ENCODE assay signal across 8 mouse cellular contexts in genomic region chr6:54039357-54039804, GRCm38 (mm10). TPM values are rescaled to one million over a fixed set of nuclear protein-coding genes. Genes with fewer than 3 reads are reported as not detected.
DNase-seq lines count a peak whose midpoint lies in the region; ATAC-seq and TF ChIP-seq lines count a peak whose summit lies in the region.

TSS of gene Chn2 (plus strand) at chr6:54039554.

- TF ChIP-seq CTCF in liver, adult 2 months (IDR thresholded peaks at IDR 0.05; ENCODE audit: low read depth, low read length): no peak
- no peak for TF ChIP-seq CTCF in midbrain, postnatal 0 days (IDR thresholded peaks at IDR 0.05)
- no peak for TF ChIP-seq CTCF in testis, adult 2 months (IDR thresholded peaks at IDR 0.05; ENCODE audit: control insufficient read depth, insufficient read depth, insufficient replicate concordance, low read depth, low read length)

- WGBS in embryonic facial prominence, embryonic 14.5 days: 0% methylated on average over 9 of the region's 43 CpGs
- WGBS in heart, embryonic 12.5 days: under 1% methylated on average over 37 of the region's 43 CpGs
- 0% methylated on average over 29 of the region's 43 CpGs for WGBS in kidney, embryonic 14.5 days
- under 1% methylated on average over 43 of the region's 43 CpGs for WGBS in liver, adult 2 months
- WGBS in midbrain, postnatal 0 days: 1% methylated on average over 37 of the region's 43 CpGs

- peak; percentile 77 for ATAC-seq in embryonic facial prominence, embryonic 14.5 days (ENCODE audit: low read depth)
- peak; percentile 71 for ATAC-seq in heart, embryonic 12.5 days (ENCODE audit: insufficient number of reproducible peaks, low FRiP score)
- ATAC-seq in kidney, embryonic 14.5 days (ENCODE audit: low FRiP score, low TSS enrichment): peak; percentile 72
- ATAC-seq in midbrain, postnatal 0 days (ENCODE audit: low FRiP score): peak; percentile 80

- H3K27ac ChIP-seq in embryonic facial prominence, embryonic 14.5 days (replicated peaks; ENCODE audit: low read depth, low read length): peak within 1 kb of the TSS; percentile 80
- peak within 1 kb of the TSS; percentile 59 for H3K27ac ChIP-seq in heart, embryonic 12.5 days (ENCODE audit: poor library complexity, severe bottlenecking)
- peak within 1 kb of the TSS; percentile 73; the same call in 1 of the 2 replicates for H3K27ac ChIP-seq in kidney, embryonic 14.5 days (ENCODE audit: low read depth, low read length)
- peak within 1 kb of the TSS; percentile 89 for H3K27ac ChIP-seq in liver, adult 2 months (replicated peaks; ENCODE audit: insufficient read depth, low read depth, low read length)
- peak within 1 kb of the TSS; percentile 90 for H3K27ac ChIP-seq in midbrain, postnatal 0 days (ENCODE audit: low read depth, low read length)
- no peak within 1 kb of the TSS for H3K27ac ChIP-seq in testis, adult 2 months (ENCODE audit: control insufficient read depth, insufficient read depth, low read depth, low read length)

- H3K27me3 ChIP-seq in embryonic facial prominence, embryonic 14.5 days (replicated peaks; ENCODE audit: control insufficient read depth, insufficient read depth, low read length): peaks cover 10% of the 10 kb centered on the region
- peaks cover 32% of the 10 kb centered on the region for H3K27me3 ChIP-seq in heart, embryonic 12.5 days (replicated peaks)
- H3K27me3 ChIP-seq in kidney, embryonic 14.5 days (ENCODE audit: control insufficient read depth, insufficient read depth, low read length): peaks cover 9% of the 10 kb centered on the region
- H3K27me3 ChIP-seq in liver, adult 2 months (ENCODE audit: control insufficient read depth, insufficient read depth, low read length): no peaks in the 10 kb centered on the region
- H3K27me3 ChIP-seq in midbrain, postnatal 0 days (ENCODE audit: insufficient read depth, low read length): no peaks in the 10 kb centered on the region
- no peaks in the 10 kb centered on the region for H3K27me3 ChIP-seq in testis, adult 2 months (ENCODE audit: control insufficient read depth, insufficient read depth, low read length)

- peak within 1 kb of the TSS; percentile 64 for H3K4me3 ChIP-seq in embryonic facial prominence, embryonic 14.5 days (ENCODE audit: low read depth, low read length)
- peak within 1 kb of the TSS; percentile 65 for H3K4me3 ChIP-seq in heart, embryonic 12.5 days
- peak within 1 kb of the TSS; percentile 70 for H3K4me3 ChIP-seq in kidney, embryonic 14.5 days (ENCODE audit: low read length)
- peak within 1 kb of the TSS; percentile 77 for H3K4me3 ChIP-seq in liver, adult 2 months (ENCODE audit: insufficient read depth, low read depth, low read length)
- peak within 1 kb of the TSS; percentile 77 for H3K4me3 ChIP-seq in midbrain, postnatal 0 days (ENCODE audit: low read depth, low read length)
- H3K4me3 ChIP-seq in testis, adult 2 months (ENCODE audit: control insufficient read depth, low read depth, low read length): peak within 1 kb of the TSS; percentile 80

- DNase-seq in heart, adult 11 months: peak; percentile 97
- DNase-seq in heart, adult 8-10 months (ENCODE audit: low spot score): no peak
- peak; percentile 84 for DNase-seq in embryonic facial prominence, embryonic 14.5 days (ENCODE audit: low spot score)
- DNase-seq in liver, adult 2 months (ENCODE audit: extremely low read depth, low read depth, low spot score): peak; percentile 34
- peak; percentile 66 for DNase-seq in midbrain, postnatal 0 days (ENCODE audit: low spot score)

- TF ChIP-seq POLR2A in liver, adult 2 months (IDR thresholded peaks at IDR 0.05; ENCODE audit: extremely low read depth, insufficient read depth, low read length): no peak
- no peak for TF ChIP-seq POLR2A in testis, adult 2 months (IDR thresholded peaks at IDR 0.05; ENCODE audit: control insufficient read depth, low read depth, low read length)

- peak within 1 kb of the TSS; percentile 94 for H3K4me2 ChIP-seq in embryonic facial prominence, embryonic 14.5 days (ENCODE audit: low read depth, low read length)
- H3K4me2 ChIP-seq in heart, embryonic 12.5 days: peak within 1 kb of the TSS; percentile 86
- peak within 1 kb of the TSS; percentile 97 for H3K4me2 ChIP-seq in kidney, embryonic 14.5 days (replicated peaks; ENCODE audit: low read depth, low read length)
- H3K4me2 ChIP-seq in midbrain, postnatal 0 days (ENCODE audit: low read depth, low read length, poor library complexity, severe bottlenecking): peak within 1 kb of the TSS; percentile 93

- H3K36me3 ChIP-seq in embryonic facial prominence, embryonic 14.5 days (ENCODE audit: control insufficient read depth, insufficient read depth, low read length): no peaks in the 10 kb centered on the region
- H3K36me3 ChIP-seq in heart, embryonic 12.5 days: no peaks in the 10 kb centered on the region
- no peaks in the 10 kb centered on the region for H3K36me3 ChIP-seq in kidney, embryonic 14.5 days (ENCODE audit: control insufficient read depth, insufficient read depth, low read length)
- H3K36me3 ChIP-seq in liver, adult 2 months (ENCODE audit: control insufficient read depth, insufficient read depth, low read length): no peaks in the 10 kb centered on the region
- H3K36me3 ChIP-seq in midbrain, postnatal 0 days (ENCODE audit: insufficient read depth, low read length): no peaks in the 10 kb centered on the region
- H3K36me3 ChIP-seq in testis, adult 2 months (ENCODE audit: control insufficient read depth, insufficient read depth, low read length): no peaks in the 10 kb centered on the region

- H3K79me2 ChIP-seq in liver, adult 2 months (ENCODE audit: control insufficient read depth, insufficient read depth, low read length): peaks cover 5% of the 10 kb centered on the region; the same call in 1 of the 2 replicates

- peak within 1 kb of the TSS; percentile 72 for H3K9ac ChIP-seq in embryonic facial prominence, embryonic 14.5 days (ENCODE audit: low read depth, low read length)
- peak within 1 kb of the TSS; percentile 73 for H3K9ac ChIP-seq in heart, embryonic 12.5 days
- peak within 1 kb of the TSS; percentile 74 for H3K9ac ChIP-seq in kidney, embryonic 14.5 days (ENCODE audit: low read depth, low read length)
- peak within 1 kb of the TSS; percentile 87 for H3K9ac ChIP-seq in liver, adult 2 months (ENCODE audit: low read depth, low read length)
- peak within 1 kb of the TSS; percentile 75 for H3K9ac ChIP-seq in midbrain, postnatal 0 days (replicated peaks; ENCODE audit: low read length, poor library complexity, severe bottlenecking)

- H3K4me1 ChIP-seq in embryonic facial prominence, embryonic 14.5 days (ENCODE audit: control insufficient read depth, insufficient read depth, low read length): 0 out of 2 replicates have a peak, but pooled peaks cover 2% of the 10 kb centered on the region
- H3K4me1 ChIP-seq in heart, embryonic 12.5 days (replicated peaks): peaks cover 16% of the 10 kb centered on the region
- peaks cover 9% of the 10 kb centered on the region; the same call in 1 of the 2 replicates for H3K4me1 ChIP-seq in kidney, embryonic 14.5 days (ENCODE audit: control insufficient read depth, insufficient read depth, low read length)
- H3K4me1 ChIP-seq in liver, adult 2 months (ENCODE audit: control insufficient read depth, insufficient read depth, low read length): peaks cover 22% of the 10 kb centered on the region; the same call in 1 of the 2 replicates
- H3K4me1 ChIP-seq in midbrain, postnatal 0 days (ENCODE audit: insufficient read depth, low read length): 0 out of 2 replicates have a peak, but pooled peaks cover 12% of the 10 kb centered on the region
- peaks cover 9% of the 10 kb centered on the region for H3K4me1 ChIP-seq in testis, adult 2 months (ENCODE audit: control insufficient read depth, insufficient read depth, low read length)

- no peaks in the 10 kb centered on the region for H3K9me3 ChIP-seq in embryonic facial prominence, embryonic 14.5 days (ENCODE audit: control insufficient read depth, low read length)
- H3K9me3 ChIP-seq in heart, embryonic 12.5 days (replicated peaks): 0 out of 2 replicates have a peak, but pooled peaks cover 3% of the 10 kb centered on the region
- no peaks in the 10 kb centered on the region for H3K9me3 ChIP-seq in kidney, embryonic 14.5 days (ENCODE audit: control insufficient read depth, low read length)
- no peaks in the 10 kb centered on the region for H3K9me3 ChIP-seq in midbrain, postnatal 0 days (ENCODE audit: low read length)

RNA-seq across cellular contexts. Expression of gene Chn2, which starts in this region (rescaled TPM):
- 1 to 10 TPM; 2.7 to 5.1 (median 2.9) TPM for total RNA-seq in heart, adult 8-10 months (2022)
- polyA plus RNA-seq in embryonic facial prominence, embryonic 14.5 days (2014; fragmentation: Nextera tagmentation; extraction: Ambion mirVana): 15.3 and 19.0 TPM in 2 replicates
- 7.6 and 12.4 TPM in 2 replicates for polyA plus RNA-seq in heart, embryonic 12.5 days (2016; fragmentation: Nextera tagmentation; extraction: Ambion mirVana)
- polyA plus RNA-seq in kidney, embryonic 14.5 days (2014; fragmentation: Nextera tagmentation; extraction: Ambion mirVana): 13.3 and 17.3 TPM in 2 replicates
- total RNA-seq in liver, adult 2 months (2014; rRNA removed): 36.2 and 46.2 TPM in 2 replicates
- polyA plus RNA-seq in liver, adult 2 months (2012; rRNA removed): 35.6 and 37.3 TPM in 2 replicates
- 31.8 and 36.4 TPM in 2 replicates for total RNA-seq in midbrain, postnatal 0 days (2014; rRNA removed)
- polyA plus RNA-seq in midbrain, postnatal 0 days (2015; fragmentation: Nextera tagmentation; extraction: Ambion mirVana): 18.0 and 21.4 TPM in 2 replicates
- 609 and 637 TPM in 2 replicates for polyA plus RNA-seq in testis, adult 2 months (2012; rRNA removed)

Comparison
In these comparisons a context has a peak if more than half of its experiments do, and no peak if none do; other contexts are left out.
1. RNA of gene Chn2 (polyA plus RNA-seq): 609 to 637 TPM in testis, adult 2 months; 35.6 to 37.3 TPM in liver, adult 2 months, 18.0 to 21.4 TPM in midbrain, postnatal 0 days, 13.3 to 17.3 TPM in kidney, embryonic 14.5 days, 15.3 to 19.0 TPM in embryonic facial prominence, embryonic 14.5 days and 7.6 to 12.4 TPM in heart, embryonic 12.5 days; every median in the first group is over 10 times any median in the second.
2. Peak in every context shown above with its lines, with median percentiles within 50 percentile points of each other: ATAC-seq, H3K4me2 ChIP-seq, H3K4me3 ChIP-seq and H3K9ac ChIP-seq.